Mouse (Mus musculus): ENCODE measurements around the gene Wnk3.

- TF ChIP-seq CTCF (IDR thresholded peaks at IDR 0.05; ENCODE audit: insufficient read depth, low read depth, low read length) (no peak), POLR2A (IDR thresholded peaks at IDR 0.05; ENCODE audit: insufficient read depth, low read depth, low read length) (no peak)
Observed at GRCm38 (mm10) chrX:151345333-151346125, 147.7 kb downstream of the Wnk3 start.
